35 mouse cellular contexts compared by ENCODE assay signal in the genomic region with DNA sequence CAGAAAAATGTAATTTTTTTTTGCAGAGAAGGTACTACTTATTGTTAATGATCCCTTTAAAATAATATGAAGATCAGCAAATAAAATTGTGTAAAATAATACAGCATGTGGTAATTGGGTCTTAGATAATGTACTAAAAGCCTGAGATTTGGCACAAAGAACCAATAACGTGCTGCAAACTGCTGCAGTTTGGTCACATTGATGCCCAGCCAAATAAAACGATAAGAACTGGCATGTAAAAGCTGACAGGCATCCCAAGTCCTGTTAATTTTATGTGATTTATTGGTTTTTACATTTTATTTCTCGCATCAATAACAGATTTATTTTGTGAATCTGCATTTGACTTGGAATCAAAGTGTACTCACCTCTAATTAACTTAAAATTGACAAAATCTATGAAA.
"Had no signal": no experiment of that assay in that cellular context is flagged by ENCODE, and none has a peak within 500 bp of the region (broad histone marks: within the 10 kb centered on the region; RNA-seq: fewer than 3 reads in every experiment).

No protein-coding gene starts in this region.

- H3K27ac ChIP-seq: heart, embryonic 13.5 days; heart, embryonic 15.5 days; hindbrain, embryonic 10.5 days; hindbrain, embryonic 12.5 days; hindbrain, embryonic 13.5 days; hindbrain, embryonic 14.5 days; hindbrain, embryonic 15.5 days; hindbrain, postnatal 0 days; intestine, embryonic 15.5 days; kidney, embryonic 15.5 days; kidney, postnatal 0 days; layer of hippocampus, adult 2 months; left cerebral cortex, adult 2 months had no signal

- H3K4me2 ChIP-seq: heart, embryonic 11.5 days; heart, embryonic 12.5 days; heart, embryonic 13.5 days; heart, embryonic 15.5 days; hindbrain, embryonic 12.5 days; hindbrain, embryonic 13.5 days; hindbrain, embryonic 14.5 days; hindbrain, embryonic 15.5 days; intestine, embryonic 15.5 days; kidney, embryonic 15.5 days had no signal

- DNase-seq: heart, postnatal 10 days; heart, postnatal 14 days; heart, postnatal 36 days; heart, postnatal 4 days; kidney, adult 11 months; kidney, adult 18-20 months; kidney, adult 2 months; kidney, adult 8-10 months; kidney, adult 9 months; kidney, postnatal 10 days; kidney, postnatal 14 days; kidney, postnatal 25 days; kidney, postnatal 36 days; kidney, postnatal 4 days; layer of hippocampus, adult 9-11 months; layer of hippocampus, postnatal 36 days had no signal

- H3K4me1 ChIP-seq: heart, embryonic 12.5 days; heart, embryonic 13.5 days; heart, embryonic 15.5 days; hindbrain, embryonic 10.5 days; hindbrain, embryonic 12.5 days; hindbrain, embryonic 13.5 days; intestine, embryonic 15.5 days; kidney, embryonic 15.5 days had no signal

- ATAC-seq: hindbrain, embryonic 16.5 days; hindbrain, postnatal 0 days; inflammation-experienced regulatory T-cells, adult 6 months; intestine, embryonic 15.5 days; intestine, embryonic 16.5 days; intestine, postnatal 0 days had no signal

- H3K4me3 ChIP-seq: heart, embryonic 12.5 days; heart, embryonic 13.5 days; heart, embryonic 15.5 days; hindbrain, embryonic 10.5 days; hindbrain, embryonic 12.5 days; hindbrain, embryonic 13.5 days; hindbrain, embryonic 15.5 days; intestine, embryonic 15.5 days; kidney, embryonic 15.5 days; layer of hippocampus, adult 2 months; left cerebral cortex, adult 2 months had no signal

- H3K9ac ChIP-seq: heart, embryonic 12.5 days; heart, embryonic 13.5 days; heart, embryonic 15.5 days; hindbrain, embryonic 12.5 days; hindbrain, embryonic 13.5 days; hindbrain, embryonic 14.5 days; hindbrain, embryonic 15.5 days; intestine, embryonic 15.5 days; kidney, embryonic 15.5 days had no signal

- H3K9me3 ChIP-seq: heart, embryonic 15.5 days; hindbrain, embryonic 12.5 days; hindbrain, embryonic 15.5 days; intestine, embryonic 15.5 days; kidney, embryonic 15.5 days had no signal

- H3K36me3 ChIP-seq: heart, embryonic 12.5 days; heart, embryonic 13.5 days; heart, embryonic 15.5 days; hindbrain, embryonic 10.5 days; hindbrain, embryonic 12.5 days; hindbrain, embryonic 13.5 days; hindbrain, embryonic 15.5 days; intestine, embryonic 15.5 days; kidney, embryonic 15.5 days had no signal

- H3K27me3 ChIP-seq: heart, embryonic 12.5 days; heart, embryonic 13.5 days; heart, embryonic 15.5 days; hindbrain, embryonic 12.5 days; hindbrain, embryonic 13.5 days; hindbrain, embryonic 15.5 days; intestine, embryonic 15.5 days; kidney, embryonic 15.5 days had no signal
